Mouse (Mus musculus) forebrain, embryonic 15.5 days (tissue): ENCODE results near the gene Ubb. TPM values are rescaled to one million over a fixed set of nuclear protein-coding genes. Genes with fewer than 3 reads are reported as not detected.

Experiments used
- ATAC-seq: fragments of 200-750 bp; cut with Nextera tagmentation; replicated peaks from 2 replicates; pipeline ENCODE4 v1.8.0; 2017; ENCODE audit warnings: mild to moderate bottlenecking, moderate TSS enrichment, moderate library complexity
- H3K27ac ChIP-seq: fragments of 300-500 bp; sonication (generic); replicated peaks from 2 replicates; pipeline ENCODE4 v1.5.1; 2015; ENCODE audit warnings: mild to moderate bottlenecking, inconsistent platforms
- H3K27me3 ChIP-seq: fragments of 300-500 bp; sonication (generic); 2 replicates; pipeline ENCODE4 v1.6.1; 2015; ENCODE audit warnings: inconsistent platforms
- H3K36me3 ChIP-seq: fragments of 300-500 bp; sonication (generic); 2 replicates; pipeline ENCODE4 v1.6.1; 2015; ENCODE audit warnings: mild to moderate bottlenecking, inconsistent platforms
- H3K4me1 ChIP-seq: fragments of 300-500 bp; sonication (generic); 2 replicates; pipeline ENCODE4 v1.6.1; 2015; ENCODE audit warnings: inconsistent platforms
- H3K4me2 ChIP-seq: fragments of 300-500 bp; sonication (generic); replicated peaks from 2 replicates; pipeline ENCODE4 v1.6.1; 2015; ENCODE audit warnings: mild to moderate bottlenecking, inconsistent platforms
- H3K4me3 ChIP-seq: fragments of 300-500 bp; sonication (generic); 2 replicates; pipeline ENCODE4 v1.5.1; 2015; ENCODE audit warnings: mild to moderate bottlenecking, inconsistent platforms
- H3K9ac ChIP-seq: fragments of 300-500 bp; sonication (generic); replicated peaks from 2 replicates; pipeline ENCODE4 v1.6.1; 2015; ENCODE audit warnings: mild to moderate bottlenecking, inconsistent platforms
- H3K9me3 ChIP-seq: fragments of 300-500 bp; sonication (generic); 2 replicates; pipeline ENCODE4 v1.6.1; 2016; ENCODE audit warnings: inconsistent platforms
- WGBS: fragments of 180-500 bp; shearing (Covaris S2); methylation state at CpG from one replicate; pipeline ENCODE4 v1.1.7; 2015; ENCODE audit warnings: mixed read lengths; 5-methylcytosine and 5-hydroxymethylcytosine counted together
- polyA plus RNA-seq: library from polyadenylated mRNA; unstranded; fragments of >200 nt; fragmentation: Nextera tagmentation; extraction: Ambion mirVana; gene quantifications from 2 replicates; pipeline ENCODE4 v1.2.1, GENCODE M21; 2015

Ubb gene
- polyA plus RNA-seq, 1 experiment from 2014 or later: 4,677 TPM

DNA sequence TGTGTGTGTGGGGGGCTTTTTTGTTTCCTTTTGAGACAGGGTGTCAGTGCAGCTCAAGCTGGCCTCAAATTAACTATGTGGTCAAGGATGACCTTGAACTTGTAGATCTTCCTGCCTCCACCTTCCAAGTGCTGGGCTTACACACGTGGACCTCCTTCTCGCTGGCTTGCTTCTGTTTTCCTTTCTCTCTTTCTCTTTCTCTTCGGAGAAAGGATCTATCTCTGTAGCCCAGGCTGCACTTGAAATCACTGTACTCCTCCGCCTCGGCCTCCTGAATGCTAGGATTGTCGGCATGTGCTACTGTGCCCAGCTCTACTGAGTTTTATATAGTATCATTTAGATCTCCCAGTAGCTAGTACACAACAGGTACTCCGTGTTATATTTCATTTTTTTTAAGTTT, 13.4 kb upstream of the Ubb start:
- Histone ChIP-seq H3K9me3 (no peaks in the 10 kb centered on the region), H3K4me3 (peak overlapping the region; percentile 96), H3K4me2 (peak overlapping the region; percentile 81), H3K36me3 (peaks cover 19% of the 10 kb centered on the region; the same call in 1 of the 2 replicates), H3K4me1 (peaks cover 19% of the 10 kb centered on the region), H3K27me3 (no peaks in the 10 kb centered on the region), H3K9ac (peak overlapping the region; percentile 96), H3K27ac (peak overlapping the region; percentile 46; the same call in 1 of the 2 replicates)
- 14% methylated on average over 7 of the region's 7 CpGs for WGBS
- no peak for ATAC-seq

DNA sequence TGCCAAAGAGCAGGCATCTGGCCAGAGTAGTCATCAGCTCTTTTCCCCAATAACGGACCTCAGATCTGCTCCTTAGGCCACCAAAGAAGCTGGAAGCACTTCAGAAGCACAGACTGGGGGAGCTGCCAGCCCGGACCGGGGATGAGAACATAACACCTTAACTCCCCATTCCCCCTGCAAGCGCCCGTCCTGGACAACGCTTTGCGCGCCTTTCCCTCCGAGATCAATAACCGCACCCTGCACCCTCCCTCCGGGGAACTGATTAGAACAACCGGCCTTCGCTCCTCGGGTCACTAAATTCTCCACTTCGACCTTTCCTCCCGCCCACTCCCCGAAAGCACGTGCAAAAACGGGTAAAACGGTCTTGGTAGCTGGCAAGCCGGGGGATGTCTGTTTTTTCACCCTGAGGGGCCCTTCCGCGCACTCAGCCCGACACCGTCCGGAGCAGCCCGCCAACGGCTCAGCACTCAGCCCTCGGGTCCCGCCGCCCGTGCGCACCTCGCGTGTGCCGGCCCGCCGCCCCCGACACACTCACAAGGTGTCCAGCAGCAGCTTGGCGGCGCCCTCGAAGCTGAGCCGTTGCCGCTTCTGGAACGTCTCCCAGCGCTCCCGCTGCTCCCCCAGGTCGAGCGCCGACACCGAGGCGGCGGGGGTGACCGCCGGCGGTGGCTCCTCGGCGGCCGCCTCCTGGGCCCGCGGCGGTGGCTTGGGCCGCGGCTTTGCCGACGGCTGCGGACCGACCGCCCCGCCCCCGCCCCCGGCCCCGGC, 12.5 kb upstream of the Ubb start:
- H3K4me1 ChIP-seq: peaks cover 19% of the 10 kb centered on the region
- H3K9ac ChIP-seq: peak overlapping the region; percentile 96
- 0 out of 2 replicates have a peak, but pooled peaks cover 12% of the 10 kb centered on the region for H3K36me3 ChIP-seq
- under 1% methylated on average over 56 of the region's 73 CpGs for WGBS
- ATAC-seq: peak; percentile 82
- peak overlapping the region; percentile 81 for H3K4me2 ChIP-seq
- no peaks in the 10 kb centered on the region for H3K9me3 ChIP-seq
- H3K27ac ChIP-seq: peak overlapping the region; percentile 82
- peak overlapping the region; percentile 96 for H3K4me3 ChIP-seq
- H3K27me3 ChIP-seq: no peaks in the 10 kb centered on the region

DNA sequence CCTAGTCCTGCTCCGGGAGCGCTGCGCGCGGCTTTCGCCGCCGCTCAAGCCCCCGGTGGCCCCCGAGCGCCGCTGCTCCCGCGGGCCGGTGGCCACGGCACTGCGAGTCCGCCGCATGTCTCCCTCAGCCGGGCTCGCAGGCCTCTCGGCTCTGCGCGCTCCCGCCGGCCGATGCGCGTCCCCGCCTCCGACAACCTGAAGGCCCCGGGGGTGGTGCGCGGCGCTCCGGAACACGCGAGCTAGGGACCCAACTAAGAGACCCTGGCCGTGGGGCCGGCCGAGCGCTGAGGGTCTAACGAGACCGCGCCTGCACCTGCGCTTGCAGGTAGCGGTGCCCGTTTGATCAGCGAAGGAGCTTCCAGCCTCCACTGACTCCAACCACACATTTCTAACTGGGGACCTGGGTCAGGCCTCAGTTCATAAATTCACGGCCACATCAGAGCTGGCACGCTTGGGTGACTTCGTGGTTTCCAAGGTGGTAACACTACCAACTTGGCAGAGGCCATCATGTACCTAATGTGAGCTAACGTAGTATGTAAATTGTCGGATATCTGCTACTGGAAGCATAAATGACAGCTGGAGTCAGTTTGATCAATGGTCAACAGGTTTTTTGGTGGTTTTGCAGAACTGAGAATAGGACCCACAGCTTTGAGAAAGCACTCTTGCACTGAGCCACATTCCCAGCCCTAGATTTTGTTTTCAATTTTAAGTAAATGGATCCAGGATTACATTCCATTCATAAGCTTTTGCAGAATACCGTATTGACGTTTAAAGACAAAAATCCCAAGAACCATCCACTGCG, 11.7 kb upstream of the Ubb start, which contains the start of gene Cenpv:
Cenpv (minus strand) TSS at position 173 of the 802 bp plus-strand sequence.
- ATAC-seq: peak; percentile 78
- Histone ChIP-seq H3K4me3 (peak within 1 kb of the TSS; percentile 96), H3K9ac (peak within 1 kb of the TSS; percentile 96), H3K36me3 (0 out of 2 replicates have a peak, but pooled peaks cover 6% of the 10 kb centered on the region), H3K9me3 (no peaks in the 10 kb centered on the region), H3K4me2 (peak within 1 kb of the TSS; percentile 81), H3K27me3 (no peaks in the 10 kb centered on the region), H3K27ac (peak within 1 kb of the TSS; percentile 82), H3K4me1 (peaks cover 19% of the 10 kb centered on the region)
- 5% methylated on average over 55 of the region's 57 CpGs for WGBS

DNA sequence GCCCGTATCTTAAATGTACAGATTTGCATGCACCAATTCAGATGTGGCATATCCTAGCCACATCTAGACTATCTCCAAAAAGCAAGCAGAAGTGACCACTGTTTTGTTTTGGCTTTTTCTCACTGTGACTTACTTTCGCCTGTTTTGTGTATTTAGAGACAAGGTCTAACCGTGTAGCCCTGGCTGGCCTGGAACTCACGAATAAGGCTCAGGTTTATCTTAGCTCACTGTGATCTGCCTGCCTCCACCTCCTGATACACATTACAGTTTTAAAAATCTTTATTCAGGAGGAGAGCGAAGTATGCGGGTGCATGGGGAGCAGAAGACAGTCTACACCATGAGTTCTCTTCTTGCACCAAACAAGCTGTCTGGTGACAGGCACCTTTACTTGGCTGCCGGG, 10.8 kb upstream of the Ubb start:
- H3K27ac ChIP-seq: no peak overlapping the region
- H3K36me3 ChIP-seq: 0 out of 2 replicates have a peak, but pooled peaks cover 3% of the 10 kb centered on the region
- WGBS: 87% methylated on average over 7 of the region's 7 CpGs
- H3K4me1 ChIP-seq: peaks cover 19% of the 10 kb centered on the region
- H3K9ac ChIP-seq: no peak overlapping the region
- H3K4me3 ChIP-seq: no peak overlapping the region
- H3K9me3 ChIP-seq: no peaks in the 10 kb centered on the region
- H3K27me3 ChIP-seq: no peaks in the 10 kb centered on the region
- H3K4me2 ChIP-seq: no peak overlapping the region
- no peak for ATAC-seq

DNA sequence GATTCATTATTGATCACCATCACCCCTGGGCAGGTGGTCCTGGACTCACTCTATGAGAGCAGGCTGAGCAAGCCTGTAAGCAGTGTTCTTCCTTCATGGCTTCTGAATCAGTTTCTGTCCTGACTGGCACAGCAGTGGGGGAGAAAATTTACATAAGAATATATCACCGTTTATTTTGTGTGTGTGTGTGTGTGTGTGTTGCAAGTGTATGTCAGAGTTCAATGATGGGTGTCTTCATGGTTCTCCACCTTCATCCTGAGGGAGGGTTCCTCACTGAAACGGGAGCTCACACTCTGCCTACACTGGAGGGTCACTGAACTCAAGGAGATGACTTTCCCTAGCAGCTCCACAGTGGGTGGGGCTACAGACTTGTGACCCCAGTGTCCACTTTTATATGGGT, 10.0 kb upstream of the Ubb start:
- 66% methylated on average over 2 of the region's 2 CpGs for WGBS
- ATAC-seq: no peak
- H3K4me2 ChIP-seq: no peak overlapping the region
- no peak overlapping the region for H3K4me3 ChIP-seq
- H3K36me3 ChIP-seq: no peaks in the 10 kb centered on the region
- H3K27me3 ChIP-seq: no peaks in the 10 kb centered on the region
- H3K9ac ChIP-seq: no peak overlapping the region
- H3K9me3 ChIP-seq: no peaks in the 10 kb centered on the region
- H3K27ac ChIP-seq: no peak overlapping the region
- peaks cover 19% of the 10 kb centered on the region for H3K4me1 ChIP-seq

DNA sequence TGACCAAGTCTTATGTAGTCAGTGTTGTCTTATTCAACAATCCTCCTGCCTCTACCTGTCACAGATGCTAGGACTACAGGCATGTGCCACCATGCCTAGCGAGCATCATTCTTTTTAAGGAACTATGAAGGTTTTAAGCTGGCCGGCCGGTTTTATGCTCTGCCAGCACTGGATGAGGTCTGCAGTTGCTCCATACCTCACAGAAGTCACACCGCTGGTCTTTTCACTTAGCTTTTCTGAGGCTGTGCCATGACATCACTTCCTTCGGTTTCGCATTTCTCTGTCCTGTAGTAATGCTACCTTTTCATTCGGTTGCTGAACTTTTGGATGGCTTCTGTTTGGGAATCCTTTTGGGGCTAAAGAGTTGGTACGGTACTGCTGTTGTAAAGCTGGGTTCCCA, 9.4 kb upstream of the Ubb start:
- no peaks in the 10 kb centered on the region for H3K36me3 ChIP-seq
- no peak for ATAC-seq
- no peaks in the 10 kb centered on the region for H3K27me3 ChIP-seq
- peaks cover 17% of the 10 kb centered on the region for H3K4me1 ChIP-seq
- no peak overlapping the region for H3K9ac ChIP-seq
- 85% methylated on average over 8 of the region's 8 CpGs for WGBS
- H3K27ac ChIP-seq: no peak overlapping the region
- H3K4me3 ChIP-seq: no peak overlapping the region
- H3K9me3 ChIP-seq: no peaks in the 10 kb centered on the region
- no peak overlapping the region for H3K4me2 ChIP-seq

DNA sequence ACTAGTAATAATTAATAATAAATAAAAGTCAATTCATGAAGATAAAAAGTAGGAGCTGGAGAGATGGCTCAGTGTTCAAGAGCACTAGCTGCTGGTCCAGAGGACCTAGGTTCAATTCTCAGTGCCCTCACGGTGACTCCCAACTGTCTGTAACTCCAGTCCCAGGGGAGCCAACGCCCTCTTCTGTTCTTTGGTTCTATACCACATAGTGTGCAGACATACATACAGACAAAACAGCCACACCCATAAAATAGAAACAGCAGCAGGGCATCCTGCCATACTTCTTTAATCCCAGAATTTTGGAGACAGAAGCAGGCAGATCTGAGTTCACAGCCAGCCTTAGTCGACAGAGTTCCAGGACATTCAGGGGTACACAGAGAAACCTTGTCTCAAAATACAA, 7.0 kb upstream of the Ubb start:
- H3K4me2 ChIP-seq: no peak overlapping the region
- no peak overlapping the region for H3K27ac ChIP-seq
- WGBS: 90% methylated on average over 3 of the region's 3 CpGs
- H3K27me3 ChIP-seq: no peaks in the 10 kb centered on the region
- no peaks in the 10 kb centered on the region for H3K9me3 ChIP-seq
- H3K4me3 ChIP-seq: no peak overlapping the region
- no peak overlapping the region for H3K9ac ChIP-seq
- no peaks in the 10 kb centered on the region for H3K36me3 ChIP-seq
- peaks cover 8% of the 10 kb centered on the region for H3K4me1 ChIP-seq
- ATAC-seq: no peak

DNA sequence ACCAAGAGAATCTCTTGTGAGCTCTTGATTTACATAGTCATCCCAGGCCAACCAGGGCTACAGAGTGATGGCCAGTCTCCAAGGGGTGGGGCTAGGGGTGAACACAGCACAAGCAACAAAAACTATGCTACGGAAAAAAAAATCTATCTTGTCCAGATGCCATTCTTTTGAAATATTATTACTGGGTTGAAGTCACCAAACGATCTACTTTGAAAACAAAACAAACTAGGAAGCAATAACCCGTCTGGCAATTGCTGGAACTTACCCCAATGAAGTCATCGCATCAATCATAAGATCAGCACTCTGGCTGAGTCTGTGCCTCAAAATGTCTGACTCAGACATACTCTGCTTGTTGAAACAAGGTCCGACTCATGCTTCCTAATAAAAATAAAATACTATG, 1.2 kb upstream of the Ubb start:
- WGBS: 10% methylated on average over 5 of the region's 5 CpGs
- no peak for ATAC-seq
- Histone ChIP-seq H3K4me1 (peaks cover 31% of the 10 kb centered on the region), H3K4me3 (peak overlapping the region; percentile 64), H3K9ac (peak overlapping the region; percentile 92), H3K27ac (peak overlapping the region; percentile 98), H3K4me2 (peak overlapping the region; percentile 58), H3K9me3 (no peaks in the 10 kb centered on the region), H3K36me3 (peaks cover 15% of the 10 kb centered on the region), H3K27me3 (no peaks in the 10 kb centered on the region)

DNA sequence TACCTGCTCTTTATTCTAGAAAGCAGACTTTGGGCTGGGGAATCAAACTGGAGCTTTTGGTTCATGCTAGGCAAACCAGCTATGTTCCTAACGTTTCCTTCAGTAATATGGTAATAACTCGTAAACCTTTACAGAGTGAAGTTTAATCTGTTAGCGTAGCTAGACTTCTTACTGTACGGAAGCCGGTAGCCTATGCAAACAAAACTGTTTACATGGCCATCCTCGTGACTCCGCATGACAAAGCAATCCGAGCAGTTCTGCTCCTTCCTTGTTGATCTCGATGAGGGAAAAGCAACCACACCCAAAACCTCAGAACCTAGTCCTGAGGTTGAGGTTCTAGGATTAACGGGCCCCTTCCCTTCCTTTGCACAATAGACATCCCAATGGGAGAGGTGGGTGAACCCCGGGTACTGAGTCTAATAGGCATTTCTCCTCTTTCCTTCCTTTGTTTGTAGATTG, 715 bp upstream of the Ubb start:
- peak; percentile 28 for ATAC-seq
- WGBS: 2% methylated on average over 11 of the region's 11 CpGs
- Histone ChIP-seq H3K27ac (peak overlapping the region; percentile 98), H3K36me3 (peaks cover 19% of the 10 kb centered on the region), H3K4me1 (peaks cover 36% of the 10 kb centered on the region), H3K27me3 (no peaks in the 10 kb centered on the region), H3K9me3 (no peaks in the 10 kb centered on the region), H3K9ac (peak overlapping the region; percentile 92), H3K4me3 (peak overlapping the region; percentile 64), H3K4me2 (peak overlapping the region; percentile 58)

DNA sequence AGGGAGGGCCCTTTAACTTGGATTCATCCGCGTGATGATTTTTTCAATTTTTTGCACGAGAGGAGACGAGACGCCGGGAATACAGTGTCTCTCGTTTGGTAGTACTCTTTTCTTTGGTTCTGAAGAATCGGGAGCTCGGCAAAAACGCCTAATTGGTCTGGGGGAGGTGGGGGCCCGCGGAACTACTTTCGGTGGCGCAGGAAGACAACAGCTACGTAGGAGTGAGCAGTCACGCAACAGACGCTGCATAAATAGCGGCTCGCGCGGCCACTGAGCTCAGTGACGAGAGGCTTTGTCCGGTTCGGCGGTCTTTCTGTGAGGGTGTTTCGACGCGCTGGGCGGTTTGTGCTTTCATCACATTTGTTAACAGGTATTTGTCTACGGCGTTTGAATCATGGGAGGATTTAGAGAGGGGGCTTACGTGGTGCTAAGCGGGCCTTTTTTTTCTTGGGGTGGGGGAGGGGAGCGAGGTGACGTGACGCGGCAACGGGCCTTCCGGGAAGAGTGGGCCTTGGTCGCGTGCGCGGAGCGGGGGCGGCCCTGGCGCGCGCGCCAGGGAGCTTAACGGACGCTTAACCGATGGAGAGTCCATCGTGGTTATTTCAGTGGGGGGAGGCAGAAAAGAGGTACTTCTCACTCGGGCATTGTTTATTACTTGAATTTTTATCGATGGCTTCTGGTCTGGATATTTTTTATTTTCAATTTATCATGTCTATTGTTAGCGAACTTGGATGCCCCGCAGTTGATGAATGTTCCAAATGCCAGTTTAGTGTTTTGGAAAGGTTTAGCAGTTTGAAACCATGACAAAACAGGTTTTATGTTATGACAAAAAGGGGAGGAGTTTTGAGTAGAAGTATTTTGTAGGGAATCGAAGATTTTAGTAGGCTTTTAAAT, 502 bp downstream of the Ubb start:
- WGBS: 0% methylated on average over 58 of the region's 58 CpGs
- Histone ChIP-seq H3K4me2 (peak overlapping the region; percentile 45), H3K36me3 (peaks cover 19% of the 10 kb centered on the region), H3K4me3 (peak overlapping the region; percentile 64), H3K9ac (peak overlapping the region; percentile 67), H3K27me3 (no peaks in the 10 kb centered on the region), H3K27ac (peak overlapping the region; percentile 98), H3K9me3 (no peaks in the 10 kb centered on the region), H3K4me1 (peaks cover 46% of the 10 kb centered on the region)
- peak; percentile 87 for ATAC-seq

DNA sequence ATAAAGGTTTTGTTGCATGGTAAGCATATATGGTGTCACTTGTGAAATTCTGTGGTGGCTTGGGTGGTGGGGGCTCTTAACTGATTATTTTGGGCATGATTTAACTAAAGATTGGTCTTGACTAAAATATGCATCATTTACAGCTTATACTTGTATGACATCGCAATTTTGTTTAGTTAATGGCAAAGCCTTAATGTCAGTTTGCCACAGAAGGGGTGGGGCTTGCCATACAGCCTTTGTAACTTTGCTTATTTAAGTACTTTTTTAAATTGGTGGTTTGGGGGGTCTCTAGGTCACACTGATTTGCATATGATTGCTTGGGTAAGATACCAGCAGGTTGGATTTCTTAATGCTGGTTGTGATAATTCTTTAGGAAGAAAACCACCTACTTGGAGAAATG, 2.2 kb downstream of the Ubb start:
- Histone ChIP-seq H3K4me3 (peak overlapping the region; percentile 53), H3K27ac (no peak overlapping the region), H3K4me2 (peak overlapping the region; percentile 96), H3K27me3 (no peaks in the 10 kb centered on the region), H3K9ac (peak overlapping the region; percentile 54), H3K36me3 (peaks cover 19% of the 10 kb centered on the region), H3K4me1 (peaks cover 46% of the 10 kb centered on the region), H3K9me3 (no peaks in the 10 kb centered on the region)
- WGBS: 33% methylated on average over 1 of the region's 1 CpGs
- ATAC-seq: no peak
